Mouse (Mus musculus) c-Kit-positive CD71-positive TER-119-negative erythroid progenitor cells, embryonic 14.5 days (primary cell): ENCODE measurements around the gene Gstp1.
A peak's percentile ranks its signal among the peaks of the same experiment; 100 is the strongest.
"Not testable (repeated sequence)": the region's sequence is repeated elsewhere in the genome, so short reads cannot be mapped to it uniquely, and the experiment has no call there.

ENCODE experiments used
- DNase-seq: peaks from one replicate; pipeline ENCODE4 v3.0.0-alpha.2; 2013; ENCODE audit warnings: low read depth

Gstp1 gene

GRCm38 (mm10) chr19:4060044-4060898 is 22.5 kb upstream of the Gstp1 start:
- DNase-seq, result not testable (repeated sequence)

GRCm38 (mm10) chr19:4059069-4059740 is 21.4 kb upstream of the Gstp1 start, which contains the start of gene Gstp3:
Gene Gstp3 (minus strand): TSS chr19:4059569.
- peak; percentile 63 for DNase-seq

GRCm38 (mm10) chr19:4058581-4058980 is 20.8 kb upstream of the Gstp1 start:
- no peak for DNase-seq

- no peak for DNase-seq
Observed at GRCm38 (mm10) chr19:4057962-4058361, 20.2 kb upstream of the Gstp1 start.

GRCm38 (mm10) chr19:4057389-4057788 is 19.6 kb upstream of the Gstp1 start:
- DNase-seq, result no peak

GRCm38 (mm10) chr19:4056727-4057126 is 18.9 kb upstream of the Gstp1 start:
- DNase-seq, result no peak

- DNase-seq, result no peak
Observed at GRCm38 (mm10) chr19:4055947-4056693, 18.3 kb upstream of the Gstp1 start.

- DNase-seq, result no peak
Observed at GRCm38 (mm10) chr19:4055216-4055946, 17.6 kb upstream of the Gstp1 start.

GRCm38 (mm10) chr19:4054613-4055012 is 16.8 kb upstream of the Gstp1 start:
- DNase-seq, result no peak

- DNase-seq, result no peak
Observed at GRCm38 (mm10) chr19:4052516-4053030, 14.8 kb upstream of the Gstp1 start.

GRCm38 (mm10) chr19:4051741-4052515 is 14.1 kb upstream of the Gstp1 start:
- DNase-seq, result no peak

GRCm38 (mm10) chr19:4051016-4051415 is 13.2 kb upstream of the Gstp1 start:
- no peak for DNase-seq

- DNase-seq, result not testable (repeated sequence)
Observed at GRCm38 (mm10) chr19:4049069-4049468, 11.3 kb upstream of the Gstp1 start.

GRCm38 (mm10) chr19:4047859-4048258 is 10.1 kb upstream of the Gstp1 start:
- peak; percentile 80 for DNase-seq

GRCm38 (mm10) chr19:4046866-4047254 is 9.1 kb upstream of the Gstp1 start:
- peak; percentile 63 for DNase-seq

- DNase-seq, result no peak
Observed at GRCm38 (mm10) chr19:4045966-4046865, 8.4 kb upstream of the Gstp1 start, which contains the start of gene Gstp2. Gene Gstp2 (minus strand): TSS chr19:4046023.

- not testable (repeated sequence) for DNase-seq
Observed at GRCm38 (mm10) chr19:4044109-4044508, 6.3 kb upstream of the Gstp1 start.

GRCm38 (mm10) chr19:4042124-4042523 is 4.3 kb upstream of the Gstp1 start:
- DNase-seq, result no peak

GRCm38 (mm10) chr19:4041500-4041899 is 3.7 kb upstream of the Gstp1 start:
- not testable (repeated sequence) for DNase-seq

- DNase-seq, result not testable (repeated sequence)
Observed at GRCm38 (mm10) chr19:4040941-4041340, 3.2 kb upstream of the Gstp1 start.
